Mouse (Mus musculus) intestine, embryonic 15.5 days (tissue): ENCODE measurements around the gene Nell2. TPM values are rescaled to one million over a fixed set of nuclear protein-coding genes. Genes with fewer than 3 reads are reported as not detected.

Source experiments
- ATAC-seq: fragments of 200-750 bp; cut with Nextera tagmentation; 2 replicates; pipeline ENCODE4 v1.8.0; 2017; ENCODE audit warnings: moderate TSS enrichment, moderate library complexity
- H3K27ac ChIP-seq: fragments of 300-500 bp; sonication (generic); 2 replicates; pipeline ENCODE4 v1.5.1; 2015; ENCODE audit warnings: mild to moderate bottlenecking, inconsistent platforms
- H3K27me3 ChIP-seq: fragments of 300-500 bp; sonication (generic); replicated peaks from 2 replicates; pipeline ENCODE4 v1.6.1; 2015; ENCODE audit warnings: inconsistent platforms
- H3K36me3 ChIP-seq: fragments of 300-500 bp; sonication (generic); 2 replicates; pipeline ENCODE4 v1.6.1; 2015; ENCODE audit warnings: inconsistent platforms
- H3K4me1 ChIP-seq: fragments of 300-500 bp; sonication (generic); replicated peaks from 2 replicates; pipeline ENCODE4 v1.6.1; 2015; ENCODE audit warnings: inconsistent platforms
- H3K4me2 ChIP-seq: fragments of 300-500 bp; sonication (generic); replicated peaks from 2 replicates; pipeline ENCODE4 v1.6.1; 2015; ENCODE audit warnings: mild to moderate bottlenecking, inconsistent platforms
- H3K4me3 ChIP-seq: fragments of 300-500 bp; sonication (generic); replicated peaks from 2 replicates; pipeline ENCODE4 v1.5.1; 2015; ENCODE audit warnings: inconsistent platforms
- H3K9ac ChIP-seq: fragments of 300-500 bp; sonication (generic); 2 replicates; pipeline ENCODE4 v1.6.1; 2015; ENCODE audit warnings: inconsistent platforms
- H3K9me3 ChIP-seq: fragments of 300-500 bp; sonication (generic); 2 replicates; pipeline ENCODE4 v1.6.1; 2016; ENCODE audit warnings: inconsistent platforms
- WGBS: fragments of 180-500 bp; shearing (Covaris S2); methylation state at CpG from one replicate; pipeline ENCODE4 v1.1.7; 2015; 5-methylcytosine and 5-hydroxymethylcytosine counted together
- polyA plus RNA-seq: library from polyadenylated mRNA; unstranded; fragments of >200 nt; fragmentation: Nextera tagmentation; extraction: Ambion mirVana; gene quantifications from 2 replicates; pipeline ENCODE4 v1.2.1, GENCODE M21; 2015

The Nell2 gene
- polyA plus RNA-seq, 1 experiment from 2014 or later: 13.7 TPM

GRCm38 (mm10) chr15:95185419-95185818 is 342.9 kb downstream of the Nell2 start:
- H3K36me3 ChIP-seq: no peaks in the 10 kb centered on the region
- no peak for ATAC-seq
- 0 out of 2 replicates have a peak, but pooled peaks cover 3% of the 10 kb centered on the region for H3K27me3 ChIP-seq
- no peaks in the 10 kb centered on the region for H3K4me1 ChIP-seq
- no peak overlapping the region for H3K27ac ChIP-seq
- no peak overlapping the region for H3K4me2 ChIP-seq
- H3K4me3 ChIP-seq: no peak overlapping the region
- WGBS: 55% methylated on average over 9 of the region's 9 CpGs
- H3K9ac ChIP-seq: no peak overlapping the region
- H3K9me3 ChIP-seq: no peaks in the 10 kb centered on the region

- no peak overlapping the region for H3K4me3 ChIP-seq
- H3K9ac ChIP-seq: no peak overlapping the region
- H3K4me1 ChIP-seq: no peaks in the 10 kb centered on the region
- WGBS: 40% methylated on average over 5 of the region's 5 CpGs
- H3K27ac ChIP-seq: no peak overlapping the region
- ATAC-seq: no peak
- no peaks in the 10 kb centered on the region for H3K36me3 ChIP-seq
- 0 out of 2 replicates have a peak, but pooled peaks cover 3% of the 10 kb centered on the region for H3K27me3 ChIP-seq
- no peaks in the 10 kb centered on the region for H3K9me3 ChIP-seq
- no peak overlapping the region for H3K4me2 ChIP-seq
These were observed 344.9 kb downstream of the Nell2 start for GRCm38 (mm10) chr15:95183450-95183849.

DNA sequence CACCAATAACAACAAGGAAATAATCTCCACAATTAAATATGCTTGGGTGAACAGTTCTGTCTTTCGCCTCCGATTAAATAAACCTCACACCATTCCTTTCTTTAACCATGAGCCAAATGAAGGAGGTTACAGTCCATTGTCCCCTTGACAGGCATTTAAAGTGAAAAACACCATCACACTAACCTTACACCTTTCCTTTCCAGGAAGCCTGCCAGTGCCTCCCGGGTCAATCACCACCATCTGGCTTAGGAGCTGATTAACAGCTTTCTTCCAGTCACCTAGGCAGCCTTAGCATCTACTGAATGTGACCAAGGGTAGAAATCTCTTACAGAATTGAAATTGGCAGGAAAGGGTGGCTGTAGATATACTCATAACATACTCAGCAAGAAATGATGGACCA is 371.5 kb downstream of the Nell2 start:
- ATAC-seq: no peak
- Histone ChIP-seq H3K9me3 (no peaks in the 10 kb centered on the region), H3K9ac (no peak overlapping the region), H3K27me3 (no peaks in the 10 kb centered on the region), H3K4me1 (no peaks in the 10 kb centered on the region), H3K36me3 (no peaks in the 10 kb centered on the region), H3K4me2 (no peak overlapping the region), H3K4me3 (no peak overlapping the region), H3K27ac (no peak overlapping the region)
- WGBS: 47% methylated on average over 3 of the region's 3 CpGs

DNA sequence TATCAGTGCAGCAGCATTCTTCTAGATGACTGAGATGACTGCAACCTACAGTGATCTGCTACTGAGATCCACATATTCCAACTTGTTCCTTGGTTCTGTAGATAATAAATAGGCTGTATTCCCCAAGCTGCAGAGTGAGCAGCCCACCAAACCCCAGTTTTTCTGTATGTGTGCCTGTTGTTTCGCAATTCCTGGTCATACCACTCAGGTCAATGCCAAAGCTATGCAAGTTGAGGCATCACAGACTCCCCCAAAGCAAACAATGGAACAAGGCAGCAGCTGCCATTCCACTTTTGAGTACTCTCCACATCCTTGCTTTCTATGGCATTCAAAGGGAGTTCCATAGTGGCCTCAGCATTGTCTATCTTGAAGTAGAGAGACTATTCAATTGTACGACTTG is 383.2 kb downstream of the Nell2 start:
- 92% methylated on average over 2 of the region's 2 CpGs for WGBS
- H3K4me1 ChIP-seq: no peaks in the 10 kb centered on the region
- ATAC-seq: no peak

DNA sequence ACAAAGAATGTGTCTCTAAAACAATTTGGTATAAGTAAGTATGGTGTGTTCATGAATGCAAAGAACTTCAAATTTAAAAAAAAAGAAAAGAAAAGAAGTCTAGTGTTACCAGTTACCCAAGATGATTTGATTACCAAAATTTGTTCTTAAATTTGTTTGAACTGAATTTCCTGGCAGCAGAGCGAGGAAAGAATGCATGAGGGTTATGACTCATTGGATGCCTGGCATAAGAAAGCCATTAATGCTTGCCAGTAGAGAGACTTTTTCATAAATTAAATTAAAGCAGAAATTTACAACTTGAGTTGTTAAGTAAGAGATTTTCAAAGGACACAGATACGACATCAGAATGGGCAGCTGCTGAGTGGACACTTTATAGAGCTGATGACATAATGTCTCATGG is 384.2 kb downstream of the Nell2 start:
- H3K4me1 ChIP-seq: no peaks in the 10 kb centered on the region
- no peaks in the 10 kb centered on the region for H3K36me3 ChIP-seq
- 64% methylated on average over 2 of the region's 2 CpGs for WGBS
- H3K9ac ChIP-seq: no peak overlapping the region
- ATAC-seq: no peak
- no peaks in the 10 kb centered on the region for H3K9me3 ChIP-seq
- no peak overlapping the region for H3K4me2 ChIP-seq
- H3K4me3 ChIP-seq: no peak overlapping the region
- no peak overlapping the region for H3K27ac ChIP-seq
- H3K27me3 ChIP-seq: no peaks in the 10 kb centered on the region

More for the DNA sequence above, 383.2 kb downstream of the Nell2 start:
- Histone ChIP-seq H3K9me3 (no peaks in the 10 kb centered on the region), H3K36me3 (no peaks in the 10 kb centered on the region), H3K4me2 (no peak overlapping the region), H3K4me3 (no peak overlapping the region), H3K27ac (no peak overlapping the region), H3K9ac (no peak overlapping the region), H3K27me3 (no peaks in the 10 kb centered on the region)

GRCm38 (mm10) chr15:95138709-95139409 is 389.5 kb downstream of the Nell2 start:
- Histone ChIP-seq H3K4me1 (no peaks in the 10 kb centered on the region; the same call in 1 of the 2 replicates), H3K4me3 (no peak overlapping the region), H3K4me2 (no peak overlapping the region), H3K36me3 (no peaks in the 10 kb centered on the region), H3K9me3 (no peaks in the 10 kb centered on the region), H3K27ac (no peak overlapping the region), H3K9ac (no peak overlapping the region), H3K27me3 (no peaks in the 10 kb centered on the region)
- ATAC-seq: no peak
- 57% methylated on average over 12 of the region's 12 CpGs for WGBS

DNA sequence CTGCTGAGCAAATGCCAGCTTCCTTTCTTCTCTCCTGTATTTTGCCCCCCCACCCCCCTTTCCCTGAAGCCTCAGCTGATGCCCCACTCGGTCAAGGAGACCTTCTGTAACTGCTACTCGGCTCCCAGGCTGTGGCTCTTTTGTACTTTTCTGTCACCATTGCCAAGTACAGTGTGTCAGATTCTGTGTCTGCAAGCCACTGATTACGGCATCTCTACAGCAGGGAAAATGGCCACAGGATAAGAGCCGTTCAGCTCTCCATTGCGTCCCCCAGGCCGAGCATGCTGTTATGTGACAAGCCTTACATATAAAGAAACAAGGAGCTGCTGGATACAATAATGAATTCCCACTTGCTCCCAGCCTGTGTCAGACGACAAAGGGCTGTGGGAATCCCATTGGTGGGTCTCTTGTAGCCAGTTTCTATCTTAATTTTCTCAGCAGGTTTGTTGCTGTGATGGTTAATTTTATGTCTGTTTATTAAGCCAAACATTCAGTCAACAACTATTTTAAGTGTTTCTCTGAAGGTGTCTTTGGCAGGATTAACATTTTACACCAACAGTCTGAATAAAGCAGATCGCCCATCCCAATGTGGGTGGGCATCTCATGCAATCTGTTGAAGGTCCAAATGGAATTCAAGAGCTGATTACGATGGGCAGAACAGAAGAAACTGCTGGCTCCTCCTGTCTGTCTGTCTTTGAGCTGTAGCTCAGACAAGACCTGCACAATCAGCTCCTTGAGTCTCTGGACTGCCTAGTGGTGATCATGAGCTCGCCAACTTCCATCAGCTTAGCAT is 391.1 kb downstream of the Nell2 start:
- Histone ChIP-seq H3K36me3 (no peaks in the 10 kb centered on the region), H3K4me2 (no peak overlapping the region), H3K9me3 (no peaks in the 10 kb centered on the region), H3K9ac (no peak overlapping the region), H3K4me3 (no peak overlapping the region), H3K27me3 (no peaks in the 10 kb centered on the region), H3K27ac (no peak overlapping the region), H3K4me1 (no peaks in the 10 kb centered on the region; the same call in 1 of the 2 replicates)
- 86% methylated on average over 10 of the region's 10 CpGs for WGBS
- no peak for ATAC-seq

GRCm38 (mm10) chr15:95135926-95136609 is 392.3 kb downstream of the Nell2 start:
- Histone ChIP-seq H3K36me3 (no peaks in the 10 kb centered on the region), H3K9ac (no peak overlapping the region), H3K27me3 (no peaks in the 10 kb centered on the region), H3K4me1 (no peaks in the 10 kb centered on the region; the same call in 1 of the 2 replicates), H3K9me3 (no peaks in the 10 kb centered on the region), H3K4me2 (no peak overlapping the region), H3K27ac (no peak overlapping the region), H3K4me3 (no peak overlapping the region)
- WGBS: 91% methylated on average over 17 of the region's 17 CpGs
- no peak for ATAC-seq

GRCm38 (mm10) chr15:95131401-95131800 is 397.0 kb downstream of the Nell2 start:
- Histone ChIP-seq H3K36me3 (no peaks in the 10 kb centered on the region), H3K4me1 (no peaks in the 10 kb centered on the region), H3K4me2 (no peak overlapping the region), H3K27me3 (no peaks in the 10 kb centered on the region), H3K27ac (no peak overlapping the region), H3K4me3 (no peak overlapping the region), H3K9ac (no peak overlapping the region), H3K9me3 (no peaks in the 10 kb centered on the region)
- WGBS: 89% methylated on average over 4 of the region's 4 CpGs
- ATAC-seq: no peak

- Histone ChIP-seq H3K27me3 (no peaks in the 10 kb centered on the region), H3K9ac (no peak overlapping the region), H3K27ac (no peak overlapping the region), H3K4me3 (no peak overlapping the region), H3K9me3 (no peaks in the 10 kb centered on the region), H3K36me3 (no peaks in the 10 kb centered on the region), H3K4me1 (no peaks in the 10 kb centered on the region), H3K4me2 (no peak overlapping the region)
- 92% methylated on average over 4 of the region's 4 CpGs for WGBS
- no peak for ATAC-seq
These were observed 419.7 kb downstream of the Nell2 start for GRCm38 (mm10) chr15:95108626-95109025.

DNA sequence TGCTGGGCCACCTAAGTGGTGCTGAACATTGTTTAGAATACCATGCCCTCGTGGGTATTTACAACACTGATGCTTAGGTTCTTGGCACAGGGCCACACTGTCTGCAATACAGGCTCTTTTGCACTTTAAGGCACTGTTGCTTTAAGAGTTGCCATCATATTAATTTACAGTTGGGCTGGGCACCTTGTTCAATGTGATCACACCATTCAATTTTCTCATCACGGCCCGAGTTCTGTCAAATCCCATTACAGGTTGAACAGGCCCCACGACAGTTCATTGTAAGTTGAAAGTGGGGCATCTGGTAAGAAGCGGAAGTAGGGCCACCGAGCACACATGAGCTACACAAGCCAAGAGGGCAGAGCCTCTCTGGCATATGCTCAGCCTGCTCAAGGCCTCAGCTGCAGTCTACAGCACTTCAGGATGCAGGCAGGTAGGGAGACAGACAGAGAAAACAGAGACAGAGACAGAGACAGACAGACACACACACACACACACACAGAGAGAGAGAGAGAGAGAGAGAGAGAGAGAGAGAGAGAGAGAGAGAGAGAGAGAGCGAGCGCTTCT is 421.0 kb downstream of the Nell2 start:
- no peak overlapping the region for H3K9ac ChIP-seq
- H3K4me3 ChIP-seq: no peak overlapping the region
- H3K27me3 ChIP-seq: no peaks in the 10 kb centered on the region
- H3K27ac ChIP-seq: no peak overlapping the region
- no peak for ATAC-seq
- H3K4me1 ChIP-seq: no peaks in the 10 kb centered on the region
- no peak overlapping the region for H3K4me2 ChIP-seq
- no peaks in the 10 kb centered on the region for H3K9me3 ChIP-seq
- WGBS: 71% methylated on average over 8 of the region's 8 CpGs
- no peaks in the 10 kb centered on the region for H3K36me3 ChIP-seq

DNA sequence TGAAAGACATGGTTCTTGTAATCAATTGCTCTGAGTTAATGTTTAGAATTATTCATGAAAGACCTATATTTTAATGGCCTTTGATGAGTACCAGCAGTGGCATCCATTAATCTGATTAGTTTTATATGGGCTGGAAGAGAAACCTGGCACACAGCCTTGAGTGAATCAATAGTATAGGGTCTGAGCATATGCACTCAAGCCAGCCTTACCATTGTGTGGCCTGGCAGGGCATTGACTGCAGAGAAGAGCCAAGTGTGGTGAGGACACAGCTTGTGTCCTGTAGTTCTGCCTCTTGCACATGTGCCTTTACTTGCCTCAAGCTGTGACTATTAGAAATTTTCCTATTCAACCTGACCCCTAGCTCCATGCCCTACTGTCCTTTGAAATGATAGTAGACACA is 426.8 kb downstream of the Nell2 start:
- Histone ChIP-seq H3K27me3 (no peaks in the 10 kb centered on the region), H3K9me3 (no peaks in the 10 kb centered on the region), H3K4me1 (no peaks in the 10 kb centered on the region), H3K4me2 (no peak overlapping the region), H3K27ac (no peak overlapping the region), H3K36me3 (no peaks in the 10 kb centered on the region), H3K9ac (no peak overlapping the region), H3K4me3 (no peak overlapping the region)
- no peak for ATAC-seq
